Mouse (Mus musculus) pancreas, adult 10 weeks (tissue): Measurements from ENCODE around the gene Vmn1r86. TPM values are rescaled to one million over a fixed set of nuclear protein-coding genes. Genes with fewer than 3 reads are reported as not detected.

ENCODE experiments used
- polyA plus RNA-seq: library from polyadenylated mRNA; stranded (reverse); fragments of 350-450 nt; fragmentation: Illumina TruSeq; extraction: RNeasy Lipid Tissue Mini Kit (QIAGEN cat#74804); gene quantifications from one replicate; pipeline ENCODE4 v1.2.3, GENCODE M21; 2015; ENCODE audit warnings: low read depth, low replicate concordance; ENCODE audit not compliant: insufficient read depth

The Vmn1r86 gene
- not detected for polyA plus RNA-seq

GRCm38 (mm10) chr7:13119817-13120216 lies at the start of gene Vmn1r86:
Gene Vmn1r86 (minus strand): TSS chr7:13119917.

DNA sequence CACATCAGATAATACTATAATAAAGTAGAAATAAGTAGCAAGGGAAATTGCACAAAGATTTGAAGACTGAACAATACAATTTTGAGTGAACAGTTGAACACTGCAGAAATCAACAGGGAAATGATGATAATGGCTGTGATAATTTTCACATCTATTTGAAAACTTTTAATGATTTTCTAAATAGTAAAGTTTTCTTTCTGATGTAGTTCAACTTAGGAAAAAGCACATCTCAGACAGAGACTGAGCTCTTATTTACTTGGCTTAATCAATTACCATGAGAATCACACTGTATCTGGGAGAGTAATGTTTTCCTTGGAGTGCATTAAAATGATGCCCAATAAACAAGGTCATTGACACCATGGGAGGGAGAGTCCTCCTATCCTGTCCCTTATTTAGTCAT lies 39.6 kb upstream of the Vmn1r86 start, which contains the start of gene Vmn1r88:
Vmn1r88 (plus strand) TSS at position 301 of the 400 bp plus-strand sequence.

GRCm38 (mm10) chr7:13140057-13140456 lies 20.3 kb upstream of the Vmn1r86 start, which contains the start of gene Vmn1r87:
Gene Vmn1r87 (minus strand): TSS chr7:13140157.

DNA sequence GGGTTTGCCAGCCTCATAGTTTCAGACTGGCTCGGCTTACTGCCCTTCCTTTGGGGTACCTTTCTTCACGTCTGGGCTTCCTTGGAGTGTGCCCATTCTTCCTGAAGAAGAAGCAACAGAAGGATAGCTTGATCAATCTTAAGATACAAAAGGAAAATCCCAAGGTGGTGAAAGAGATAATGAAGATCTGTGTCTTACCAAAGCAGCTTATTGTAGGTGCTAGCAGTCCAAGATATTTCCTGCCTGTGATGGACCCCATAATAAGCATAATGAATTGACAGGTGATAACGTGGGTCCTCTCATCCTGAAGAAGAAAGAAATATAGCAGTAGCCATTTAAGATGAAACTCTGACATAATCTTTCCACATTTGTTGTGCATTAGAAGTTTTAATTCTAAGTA lies 24.6 kb downstream of the Vmn1r86 start, which contains the start of gene Vmn1r85:
Vmn1r85 (minus strand) TSS at position 101 of the 400 bp plus-strand sequence.

DNA sequence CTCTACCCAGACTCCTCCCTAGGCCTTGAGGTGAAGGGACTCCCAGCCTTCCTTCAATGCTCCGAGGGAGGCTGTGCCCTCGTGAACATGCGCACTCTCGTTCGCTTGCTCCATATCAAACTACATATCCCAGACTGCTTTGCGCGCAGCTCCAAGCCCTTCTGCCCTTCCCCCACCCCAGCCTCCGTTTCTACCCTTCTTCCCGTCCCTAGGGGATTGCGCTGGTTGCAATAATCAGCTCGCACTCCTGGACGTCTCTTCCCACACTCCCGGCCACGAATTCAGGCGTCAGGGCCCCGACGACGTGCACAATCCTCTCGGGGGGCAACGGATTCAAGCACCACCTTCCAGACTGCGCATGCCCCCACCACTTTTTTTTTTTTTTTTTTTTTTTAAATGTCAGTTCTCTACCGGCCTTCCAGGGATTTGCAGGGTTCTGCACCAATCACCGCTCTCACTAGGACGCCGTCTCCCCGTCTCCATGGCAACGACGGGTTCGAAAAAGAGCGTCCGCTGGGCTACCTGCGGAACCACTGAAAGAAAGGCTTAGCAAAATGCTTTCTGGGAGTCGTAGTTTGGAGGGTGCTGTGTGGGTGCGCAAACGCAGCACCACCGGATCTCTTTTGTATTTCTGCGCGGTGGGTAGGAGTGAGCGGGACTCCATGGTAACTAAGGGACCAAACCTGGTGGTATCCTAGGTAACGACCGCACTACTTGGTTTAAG lies 65.3 kb downstream of the Vmn1r86 start, which contains the start of gene Mzf1:
Mzf1 (minus strand) TSS at position 478 of the 724 bp plus-strand sequence.

Other genes starting within 250 kb of the Vmn1r86 start
- 0.76 TPM for gene Zfp128, start 238.7 kb downstream of the Vmn1r86 start, polyA plus RNA-seq
- gene Zscan22, start 222.1 kb downstream of the Vmn1r86 start, polyA plus RNA-seq: 2.7 TPM
- gene Rps5, start 197.6 kb downstream of the Vmn1r86 start, polyA plus RNA-seq: 479 TPM
- 0.24 TPM for gene Rnf225, start 192.5 kb downstream of the Vmn1r86 start, polyA plus RNA-seq
- 1.9 TPM for gene Zfp324, start 154.1 kb downstream of the Vmn1r86 start, polyA plus RNA-seq
- 3.7 TPM for gene Zfp446, start 142.1 kb downstream of the Vmn1r86 start, polyA plus RNA-seq
- not detected for gene Slc27a5, start 121.7 kb downstream of the Vmn1r86 start, polyA plus RNA-seq
- 77.9 TPM for gene Trim28, start 120.8 kb downstream of the Vmn1r86 start, polyA plus RNA-seq
- 2.9 TPM for gene Zbtb45, start 109.9 kb downstream of the Vmn1r86 start, polyA plus RNA-seq
- gene Chmp2a, start 85.1 kb downstream of the Vmn1r86 start, polyA plus RNA-seq: 58.7 TPM
- 35.3 TPM for gene Ube2m, start 81.6 kb downstream of the Vmn1r86 start, polyA plus RNA-seq
- gene Mzf1, start 65.2 kb downstream of the Vmn1r86 start, polyA plus RNA-seq: 0.46 TPM
- not detected for gene Vmn1r85, start 24.7 kb downstream of the Vmn1r86 start, polyA plus RNA-seq
- not detected for gene Vmn1r87, start 20.2 kb upstream of the Vmn1r86 start, polyA plus RNA-seq
- gene Vmn1r88, start 39.7 kb upstream of the Vmn1r86 start, polyA plus RNA-seq: not detected
- gene Vmn1r89, start 93.1 kb upstream of the Vmn1r86 start, polyA plus RNA-seq: not detected
- 3.2 TPM for gene Lig1, start 157.4 kb upstream of the Vmn1r86 start, polyA plus RNA-seq
- gene Zswim9, start 158.8 kb upstream of the Vmn1r86 start, polyA plus RNA-seq: 6.4 TPM
- 0.37 TPM for gene Pla2g4c, start 204.7 kb upstream of the Vmn1r86 start, polyA plus RNA-seq